Mouse (Mus musculus) liver, postnatal 0 days (tissue): ENCODE results near the gene Slc24a3.

Source experiments
- CTCF ChIP-seq: sonication (generic); IDR thresholded peaks from 2 replicates; pipeline ENCODE4 v1.5.1; 2016; ENCODE audit warnings: antibody characterized with exemption, low read depth
- EP300 ChIP-seq: IDR thresholded peaks from 2 replicates; pipeline ENCODE4 v1.6.1; 2016; ENCODE audit warnings: antibody characterized with exemption, low read depth, mild to moderate bottlenecking

- TF ChIP-seq EP300 (no peak), CTCF (no peak)
Measured at GRCm38 (mm10) chr2:145150407-145150806, 17.1 kb upstream of the Slc24a3 start.
